Mouse (Mus musculus): ENCODE data around the gene Rsad2.
"Not testable (repeated sequence)": the region's sequence is repeated elsewhere in the genome, so short reads cannot be mapped to it uniquely, and the experiment has no call there.

The Rsad2 gene

DNA sequence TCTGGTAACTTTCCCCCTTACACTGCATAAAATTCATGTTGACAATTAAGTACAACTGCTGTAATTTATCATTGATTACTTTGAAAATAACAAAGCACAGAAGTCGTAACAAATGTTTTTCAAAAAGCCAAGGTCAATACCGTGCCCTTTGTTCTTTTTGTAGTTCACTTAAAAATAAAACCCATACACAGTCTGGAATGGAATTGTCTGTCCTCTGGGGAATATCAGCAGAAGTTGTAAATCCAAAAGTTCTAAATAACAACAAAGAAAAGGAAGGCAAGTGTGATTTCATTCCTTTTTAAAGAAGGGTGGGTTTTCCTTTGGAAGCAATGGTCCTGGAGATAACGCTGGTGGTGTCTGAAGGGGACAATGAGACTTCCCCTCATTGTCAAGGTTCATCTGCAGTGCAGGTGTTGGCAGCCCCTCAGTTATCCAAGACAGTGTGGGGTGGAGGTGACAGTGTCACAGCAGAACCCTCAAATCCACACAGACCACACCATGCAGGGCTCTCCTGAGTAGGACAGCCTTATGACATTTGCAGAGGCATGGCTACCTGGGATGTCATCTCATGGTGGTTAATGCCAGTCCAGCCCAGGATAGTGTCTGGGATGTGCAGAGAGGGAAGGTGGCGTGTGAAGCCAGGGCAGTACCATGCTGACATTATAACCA is 9.7 kb downstream of the Rsad2 start:
- DNase-seq: peak; percentile 43

DNA sequence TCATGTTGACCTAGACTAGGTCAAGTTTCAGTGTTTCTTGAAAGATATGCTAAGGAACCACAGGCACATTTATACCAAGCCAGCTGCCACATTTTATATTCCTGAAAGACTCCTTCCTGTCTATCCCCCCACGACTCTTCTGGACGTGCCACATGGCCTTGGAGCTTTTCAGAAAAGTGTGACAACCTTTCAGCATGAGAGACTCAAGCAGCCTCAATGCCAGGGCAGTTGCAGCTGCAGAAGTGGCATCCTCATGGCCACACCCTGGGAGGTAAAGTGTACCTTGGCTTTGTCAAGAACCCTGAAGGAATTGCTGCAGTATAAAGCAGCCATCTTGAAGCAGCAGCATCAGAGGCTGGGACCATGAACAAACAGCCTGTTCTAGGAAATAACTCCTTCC is 11.7 kb downstream of the Rsad2 start:
- no peak for DNase-seq

DNA sequence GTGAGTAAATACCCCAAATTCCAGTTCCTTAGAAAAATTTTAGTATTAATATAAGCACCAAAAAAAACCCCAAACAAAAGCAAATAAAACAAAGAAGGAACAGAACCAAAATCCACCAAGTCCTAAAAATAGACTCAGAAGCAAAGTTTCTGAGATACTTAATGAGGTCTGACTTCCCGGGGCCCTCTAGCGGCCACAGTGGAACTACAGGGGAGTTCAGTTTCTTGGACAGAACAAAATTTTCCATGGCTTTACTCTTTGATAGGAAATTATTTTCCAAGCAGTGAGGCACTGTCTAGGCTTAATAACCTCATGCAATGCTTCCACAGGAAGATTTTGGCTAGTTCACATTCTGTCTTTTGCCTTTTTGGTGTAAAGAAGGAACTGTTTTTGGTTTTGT is 12.2 kb downstream of the Rsad2 start:
- DNase-seq: peak; percentile 84

DNA sequence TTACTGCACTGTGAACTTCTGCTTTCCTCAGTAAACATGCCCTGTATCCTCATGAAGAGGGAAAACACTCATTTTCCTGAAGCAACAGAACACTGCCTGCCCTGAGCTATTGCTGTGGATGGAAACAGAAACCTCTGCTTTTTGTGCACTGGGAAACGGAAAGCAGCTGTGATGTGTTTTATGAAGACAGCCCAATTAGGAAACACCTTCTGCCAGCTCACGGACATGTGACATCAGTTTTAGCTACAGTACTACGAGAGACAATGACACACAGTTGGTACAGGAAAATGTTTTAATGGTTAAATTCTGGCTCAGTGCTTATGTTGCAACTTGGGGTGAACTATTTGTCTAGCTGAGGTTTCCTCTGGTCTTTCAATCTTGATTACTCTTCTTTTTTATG is 16.9 kb downstream of the Rsad2 start:
- peak; percentile 43 for DNase-seq

DNA sequence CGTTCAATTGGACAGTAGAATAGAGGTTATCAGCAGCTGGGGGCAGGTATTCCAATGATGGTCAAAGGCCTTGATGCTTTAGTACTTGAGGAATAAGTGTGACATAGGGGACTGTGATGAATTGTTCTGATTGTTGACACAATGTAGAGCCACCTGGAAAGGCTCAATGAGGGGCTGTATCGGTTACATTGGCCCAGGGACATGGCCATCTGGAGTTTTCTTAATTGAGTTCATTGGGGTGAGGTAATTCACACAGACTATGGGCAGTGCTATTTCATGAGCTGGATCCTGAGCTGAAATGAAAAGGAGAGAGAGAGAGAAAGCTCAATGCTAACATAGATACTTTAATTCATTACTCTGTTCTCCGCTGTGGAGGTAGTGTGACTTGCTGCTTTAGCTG is 18.3 kb downstream of the Rsad2 start:
- DNase-seq: no peak

DNA sequence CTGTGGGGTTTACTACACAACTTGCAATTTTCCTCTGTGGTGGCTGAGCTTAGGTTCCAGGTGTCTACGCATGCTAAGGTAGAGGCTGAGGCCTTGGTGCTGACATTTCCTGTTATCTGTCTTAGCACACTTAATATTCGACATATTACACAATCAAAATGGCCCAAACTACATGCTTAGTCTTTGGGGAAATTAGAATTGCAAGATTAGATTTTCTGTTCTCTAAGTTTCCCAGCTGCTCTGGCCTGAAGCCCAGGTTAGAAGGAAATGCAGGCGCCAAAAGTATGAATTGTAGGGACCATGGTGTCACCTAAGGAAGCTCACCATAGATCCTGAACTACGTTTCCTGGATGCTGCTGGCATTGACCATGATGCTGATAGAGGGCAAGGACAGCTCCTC is 19.9 kb downstream of the Rsad2 start:
- peak; percentile 56 for DNase-seq

DNA sequence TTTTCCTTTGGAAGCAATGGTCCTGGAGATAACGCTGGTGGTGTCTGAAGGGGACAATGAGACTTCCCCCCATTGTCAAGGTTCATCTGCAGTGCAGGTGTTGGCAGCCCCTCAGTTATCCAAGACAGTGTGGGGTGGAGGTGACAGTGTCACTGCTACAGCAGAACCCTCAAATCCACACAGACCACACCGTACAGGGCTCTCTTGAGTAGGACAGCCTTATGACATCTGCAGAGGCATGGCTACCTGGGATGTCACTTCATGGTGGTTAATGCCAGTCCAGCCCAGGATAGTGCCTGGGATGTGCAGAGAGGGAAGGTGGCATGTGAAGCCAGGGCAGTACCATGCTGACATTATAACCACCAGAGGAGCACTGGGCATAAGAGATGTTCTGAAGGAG is 27.5 kb downstream of the Rsad2 start:
- not testable (repeated sequence) for DNase-seq

DNA sequence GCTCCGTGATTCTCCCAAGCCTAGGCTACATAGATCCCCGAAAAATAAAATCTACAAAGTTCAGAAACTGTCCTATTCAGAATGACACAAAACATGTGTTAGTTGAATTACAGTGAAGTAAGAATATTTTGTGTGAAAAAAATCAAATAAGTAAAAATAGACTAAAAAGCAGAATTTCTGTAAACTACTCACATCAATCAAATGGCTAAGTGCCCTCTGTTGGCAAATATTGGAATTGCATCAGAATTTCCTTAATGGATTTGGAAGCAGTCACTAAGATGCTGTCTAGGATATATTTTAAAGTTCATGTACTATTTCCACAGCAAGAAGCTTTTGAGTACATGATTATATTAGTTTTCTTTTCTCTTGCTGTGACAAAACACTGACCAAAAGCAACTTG is 31.4 kb downstream of the Rsad2 start:
- DNase-seq: peak; percentile 62

DNA sequence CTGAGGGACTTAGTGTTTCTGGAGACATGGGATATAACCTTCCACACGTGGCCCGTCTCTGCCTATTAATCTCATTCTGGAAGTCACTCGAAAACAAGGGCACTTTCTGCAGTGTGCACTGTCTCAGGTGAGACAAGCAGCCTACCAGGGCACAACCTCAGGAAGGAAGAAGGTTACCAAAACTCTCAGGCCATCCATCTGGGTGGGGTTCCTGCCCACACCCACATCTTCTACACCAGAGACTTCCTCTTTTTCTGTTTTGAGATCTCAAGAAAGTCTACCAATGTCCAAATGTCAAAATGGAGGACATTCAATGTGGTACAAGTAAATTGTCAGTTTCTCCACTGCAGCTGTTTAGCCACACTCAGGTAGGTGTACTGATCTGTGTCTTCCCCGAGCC is 37.9 kb downstream of the Rsad2 start:
- no peak for DNase-seq

DNA sequence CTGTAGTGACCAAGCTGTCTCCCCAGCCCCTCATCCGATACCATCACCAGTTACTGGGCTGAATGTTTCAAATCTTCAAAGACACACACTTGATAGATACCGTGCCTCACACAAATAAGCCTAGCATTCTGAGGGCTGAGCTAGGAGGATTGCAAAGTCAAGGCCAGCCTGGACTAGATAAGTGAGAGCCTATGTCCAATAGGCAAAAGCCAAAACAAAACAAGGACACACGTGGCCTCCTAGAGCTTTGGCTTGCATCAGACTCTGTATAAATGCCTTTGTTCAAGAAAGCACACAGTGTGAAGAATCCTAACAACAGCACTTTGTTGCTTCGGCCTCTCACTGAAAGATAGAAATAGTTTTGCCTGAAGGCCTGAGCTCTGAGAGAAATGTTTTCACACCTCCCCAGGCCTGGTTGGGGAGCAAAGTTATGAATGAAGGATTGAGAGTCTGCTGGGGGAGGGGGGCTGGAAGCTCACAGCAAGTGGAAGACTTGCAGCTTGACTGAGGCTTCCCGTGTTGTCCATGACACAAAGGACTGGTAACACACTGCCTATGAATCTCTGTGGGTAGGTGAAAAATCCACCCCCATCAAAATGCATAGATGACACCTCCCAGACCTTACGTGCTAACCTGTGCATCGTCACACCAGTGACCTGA is 39.5 kb downstream of the Rsad2 start:
- DNase-seq: no peak

DNA sequence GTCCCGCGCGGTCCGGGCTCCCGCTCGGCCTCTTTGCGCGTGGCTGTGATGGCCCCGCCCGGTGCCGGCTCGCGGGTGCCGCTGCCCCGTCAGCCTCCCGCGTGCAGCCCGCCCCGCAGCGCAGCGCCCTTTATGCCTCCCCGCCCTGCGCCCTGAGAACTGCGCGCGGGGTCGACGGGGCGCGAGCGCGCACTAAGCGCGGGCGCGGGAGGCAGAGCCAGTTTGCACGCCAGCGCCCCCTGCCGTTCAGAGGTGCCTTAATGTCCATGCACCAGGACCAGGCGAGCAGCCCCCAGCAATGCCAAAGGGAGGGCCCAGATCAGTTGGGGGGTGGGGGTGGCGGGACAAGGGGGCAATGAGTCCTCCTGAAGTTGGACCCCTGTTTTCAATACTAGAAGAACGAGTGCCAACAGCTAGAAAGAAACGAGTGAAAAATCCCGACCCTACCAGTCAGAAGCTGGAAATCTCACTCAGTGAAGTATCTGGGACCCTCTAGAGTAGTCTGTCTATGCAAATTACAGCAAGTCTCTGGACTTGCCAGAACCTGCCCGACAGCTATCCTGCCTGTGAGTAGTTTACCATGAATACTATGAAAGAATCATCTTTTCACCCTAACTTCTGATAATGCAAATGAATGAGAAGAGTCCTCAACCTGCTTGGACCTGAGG is 41.0 kb downstream of the Rsad2 start, which contains the start of gene Rnf144a:
Gene Rnf144a (minus strand): TSS at position 151 of the 668 bp plus-strand sequence.
- DNase-seq: peak; percentile 80

DNA sequence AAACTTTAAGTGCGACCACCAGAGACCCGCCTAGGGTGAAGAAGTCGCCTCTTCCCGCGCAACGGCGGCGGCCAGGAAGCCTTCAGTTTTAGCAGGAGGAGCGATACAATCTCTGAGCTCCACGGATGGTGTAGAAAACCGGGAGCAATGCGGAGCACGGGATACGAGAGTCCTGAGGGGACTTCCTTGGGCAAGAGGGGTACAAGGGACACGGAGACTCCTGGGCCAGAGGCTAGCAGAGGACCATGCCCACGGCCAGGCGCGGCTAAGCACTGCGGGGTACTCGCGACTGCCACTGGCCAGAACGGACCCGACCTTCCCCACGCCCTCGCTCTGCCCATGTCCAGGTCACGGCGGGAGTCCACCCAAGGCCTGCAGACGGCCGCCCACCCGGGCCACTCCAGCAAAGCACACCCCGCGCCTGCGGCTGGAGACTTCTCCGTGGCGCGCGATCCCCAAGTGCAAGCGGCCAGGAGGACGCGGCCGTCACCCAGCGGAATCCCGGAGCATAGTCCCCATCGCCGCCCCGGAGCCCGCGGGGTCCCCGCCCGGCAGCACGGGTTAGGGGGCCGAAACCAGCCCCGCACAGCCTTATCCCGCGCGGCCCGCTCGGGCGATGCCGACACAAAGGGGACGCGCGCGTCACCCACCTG is 41.7 kb downstream of the Rsad2 start:
- DNase-seq: no peak

DNA sequence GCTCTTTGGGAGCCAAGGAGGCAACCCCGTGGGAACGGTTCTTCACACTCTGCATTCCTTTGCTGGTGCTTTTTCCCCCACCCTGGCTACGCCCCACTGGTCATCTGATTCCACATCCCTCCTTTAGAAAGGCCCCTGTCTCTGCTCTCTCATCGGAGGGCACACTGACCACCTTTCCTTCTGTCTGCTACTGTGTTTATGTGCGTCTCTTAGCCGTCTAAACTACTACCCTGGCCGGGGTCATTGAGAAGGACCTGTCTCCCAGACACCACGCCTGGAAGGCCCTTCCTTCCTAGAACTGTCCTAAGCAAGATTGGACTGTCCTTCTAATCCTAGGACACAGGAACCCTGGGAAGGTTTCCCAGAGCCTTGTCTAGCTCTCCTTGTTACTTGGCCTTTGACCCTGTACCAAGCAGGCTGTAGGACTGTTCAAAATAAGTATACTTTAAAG is 42.3 kb downstream of the Rsad2 start:
- peak; percentile 42 for DNase-seq

DNA sequence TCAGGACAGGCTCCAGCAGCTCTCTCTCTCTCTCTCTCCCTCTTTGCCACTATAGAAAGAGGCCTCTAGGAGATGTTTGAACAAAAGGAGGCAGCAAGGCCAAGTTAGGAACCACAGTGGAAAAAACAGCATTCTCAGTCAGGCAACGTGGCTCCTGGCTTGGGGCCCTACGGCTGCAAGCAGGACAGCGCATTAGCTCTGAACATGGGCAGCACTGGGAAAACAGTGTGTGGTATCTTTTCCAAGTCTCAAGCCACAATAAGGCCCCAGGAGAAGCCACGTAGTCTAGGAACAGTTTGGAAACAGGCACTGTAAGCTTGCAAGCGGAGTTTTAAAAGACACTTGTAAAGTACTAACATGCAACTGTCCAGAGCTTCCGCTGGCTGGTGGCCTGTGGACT is 43.5 kb downstream of the Rsad2 start:
- no peak for DNase-seq

DNA sequence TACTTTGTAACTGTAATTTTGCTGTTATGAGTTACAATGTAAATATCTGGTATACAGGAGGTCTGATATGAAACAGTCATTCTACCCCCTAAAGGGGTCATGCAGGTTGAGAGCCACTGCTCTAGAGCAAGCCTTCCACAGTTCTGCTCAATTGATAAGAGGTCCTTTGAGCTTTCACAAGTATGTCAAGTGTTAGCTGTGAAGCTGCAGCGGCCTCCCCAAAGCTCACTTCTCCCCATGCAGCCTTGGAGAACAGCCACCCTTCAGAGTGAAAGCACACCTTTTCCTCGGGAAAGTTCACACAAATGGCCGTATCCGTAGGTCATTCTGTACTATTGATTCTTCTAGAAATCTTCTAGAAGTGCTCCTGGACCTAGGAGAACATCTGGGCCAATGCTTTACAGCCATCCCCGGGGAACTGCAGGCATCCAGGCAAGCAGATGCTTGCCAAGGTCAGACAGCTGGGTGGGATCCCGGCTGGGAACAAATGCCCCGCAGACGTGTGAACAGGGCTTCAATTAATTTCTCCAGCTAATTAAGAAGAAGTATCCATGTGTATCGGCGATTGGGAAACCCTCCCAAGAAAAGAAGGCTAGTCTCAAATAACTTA is 44.3 kb downstream of the Rsad2 start:
- no peak for DNase-seq

DNA sequence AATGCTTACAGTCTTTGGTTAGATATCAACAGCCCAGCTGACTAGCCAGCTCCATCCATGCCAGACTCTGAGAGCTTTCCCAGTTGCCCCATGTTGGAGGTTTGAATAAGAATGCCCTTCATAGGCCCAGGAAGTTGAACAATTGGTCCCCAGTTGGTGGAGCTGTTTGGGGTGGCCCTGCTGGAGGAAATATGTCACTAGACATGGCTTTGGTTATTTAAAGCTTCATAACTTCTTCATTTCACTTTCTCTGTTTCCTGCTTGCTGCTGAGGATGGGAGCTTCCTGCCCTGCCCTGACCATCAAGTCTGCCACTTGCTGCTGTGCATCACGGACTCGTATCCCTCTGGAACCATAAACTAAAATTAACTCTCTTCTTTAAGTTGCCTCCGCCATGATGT is 45.8 kb downstream of the Rsad2 start:
- DNase-seq: no peak

DNA sequence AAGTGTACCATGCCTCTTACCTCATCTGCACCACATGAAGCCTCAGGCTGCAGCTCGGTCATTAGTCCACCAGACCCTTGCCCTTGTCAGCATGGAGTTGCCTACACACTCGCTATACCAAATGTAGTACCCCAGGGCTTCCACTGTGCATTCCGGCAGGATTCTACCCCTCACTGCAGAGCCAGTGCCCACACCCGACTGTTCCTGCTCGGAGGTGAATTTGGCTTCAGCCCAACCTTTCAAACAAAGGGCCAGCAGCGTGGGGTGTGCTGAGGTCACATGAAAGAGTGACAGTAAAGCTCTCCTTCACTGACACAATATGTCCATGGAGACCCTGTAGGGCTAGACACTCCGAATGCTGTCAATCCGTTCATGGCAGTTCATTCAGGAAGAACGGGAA is 47.5 kb downstream of the Rsad2 start:
- no peak for DNase-seq

DNA sequence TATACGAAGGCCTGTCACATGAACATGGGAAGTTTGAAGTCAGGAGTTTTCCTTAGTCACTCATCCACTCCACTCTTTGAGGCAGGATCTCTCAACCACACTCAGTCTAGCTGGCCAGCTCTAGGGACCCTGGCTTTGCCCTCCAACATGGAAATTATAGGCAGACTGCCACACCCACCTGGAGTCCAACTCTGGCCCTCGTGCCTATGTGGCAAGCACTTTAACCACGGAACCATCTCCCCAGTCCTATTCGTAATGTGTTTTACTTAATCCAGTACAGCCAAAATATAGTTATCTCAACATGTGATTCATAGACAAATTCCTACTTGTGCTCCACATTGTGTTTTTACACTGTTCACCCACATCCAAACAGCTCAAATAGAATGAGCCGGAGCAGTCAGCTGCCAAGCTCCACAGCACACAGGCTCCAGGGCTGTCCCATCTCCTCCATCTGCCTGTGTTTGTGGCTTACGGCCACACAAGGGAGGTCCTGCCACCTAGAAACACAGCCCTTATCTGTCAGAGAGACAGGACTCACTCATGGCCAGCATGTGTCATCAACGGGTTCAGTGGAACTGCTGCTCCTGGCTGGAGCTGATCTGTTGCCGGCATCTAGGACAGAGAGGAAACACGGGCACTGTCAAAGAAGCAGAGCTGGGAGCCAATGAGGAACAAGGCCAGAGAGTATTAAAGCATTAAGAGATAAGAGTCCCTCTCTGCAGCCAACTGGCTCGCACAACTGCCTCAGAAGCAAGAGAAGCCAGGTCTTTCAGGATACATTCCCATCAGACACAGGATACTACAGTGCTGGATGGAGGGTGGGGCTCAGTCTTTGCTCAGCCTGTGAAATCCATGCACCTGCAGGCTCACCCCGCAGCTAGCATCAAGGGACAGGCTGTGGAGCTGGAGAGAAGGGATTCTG is 51.2 kb downstream of the Rsad2 start:
- peak; percentile 26 for DNase-seq

DNA sequence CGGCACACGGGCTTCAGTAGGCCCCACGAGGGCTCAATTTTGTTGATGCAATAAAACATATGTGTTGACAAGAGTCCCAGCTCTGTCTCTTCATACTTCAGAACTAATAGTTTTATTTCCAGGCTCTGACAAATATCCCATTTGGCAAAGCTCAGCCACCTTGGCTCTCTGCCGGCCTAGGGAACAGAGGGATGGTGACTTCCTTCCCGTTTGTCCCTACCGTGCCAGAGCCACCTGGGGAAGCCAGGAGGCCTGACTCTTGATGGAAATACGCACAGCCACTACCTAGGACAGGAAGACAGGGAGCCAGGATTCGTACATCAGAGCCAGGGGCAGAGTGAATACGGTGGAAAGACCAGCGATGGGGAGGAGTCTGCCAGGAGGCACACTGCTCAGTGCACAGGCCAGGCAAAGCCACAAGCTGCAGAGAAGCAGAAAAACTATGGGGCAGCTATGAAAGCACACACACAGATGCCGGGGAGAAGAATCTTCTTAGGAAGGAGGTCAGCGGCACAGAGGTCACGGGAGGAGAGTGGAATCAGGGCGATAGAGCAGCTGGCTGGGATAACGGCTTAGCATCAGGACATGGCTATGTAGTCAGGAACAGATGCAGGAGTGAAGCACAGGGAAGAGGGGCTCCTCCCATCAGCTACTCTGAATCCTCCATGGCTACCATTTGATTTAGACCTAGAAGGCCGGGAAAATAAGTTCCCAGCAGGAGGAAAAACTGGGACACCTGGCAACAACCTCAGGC is 52.7 kb downstream of the Rsad2 start:
- DNase-seq: peak; percentile 44

DNA sequence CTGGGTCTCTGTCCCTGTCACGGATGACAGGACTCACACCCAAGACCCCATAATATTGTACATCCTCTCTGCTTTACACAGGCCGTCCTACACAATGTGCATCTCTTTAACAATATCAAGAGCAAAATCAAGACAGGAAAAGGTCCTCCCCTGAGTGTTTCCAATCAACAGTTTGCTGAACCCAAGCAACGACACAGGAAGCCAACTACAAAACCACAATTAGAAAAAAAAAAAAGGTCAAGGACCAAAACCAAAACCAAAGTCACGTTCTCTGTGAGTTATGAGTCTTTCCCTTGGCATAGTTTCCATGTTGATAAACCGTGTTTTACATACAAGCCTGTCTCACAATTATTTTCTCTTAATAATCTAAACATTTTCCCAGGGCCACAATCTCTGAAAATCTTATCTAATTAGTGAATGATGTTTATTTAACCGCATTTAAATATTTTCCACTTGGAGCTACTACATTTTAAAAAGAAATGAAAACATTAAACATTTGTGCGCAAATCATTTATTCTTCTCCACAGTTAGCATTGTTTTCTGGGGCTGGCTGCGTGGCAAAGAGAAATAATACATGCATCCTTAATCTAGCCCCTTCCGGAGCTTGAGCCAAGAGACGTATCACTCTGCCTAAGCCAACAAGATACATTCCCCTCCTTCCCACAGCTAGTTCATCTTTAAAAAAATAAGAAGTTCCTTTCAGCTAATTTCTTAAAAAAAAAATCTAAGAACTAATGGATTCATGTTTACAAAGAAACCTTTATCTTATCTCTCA is 54.4 kb downstream of the Rsad2 start:
- DNase-seq: peak; percentile 41
